Mouse (Mus musculus): Measurements from ENCODE around the gene Slc7a5.

GRCm38 (mm10) chr8:121911987-121912386 is 4.5 kb upstream of the Slc7a5 start:
- TF ChIP-seq EP300 (optimal IDR thresholded peaks at IDR 0.05): no peak
- no peak for TF ChIP-seq CTCF (IDR thresholded peaks at IDR 0.05; ENCODE audit: low read depth)

Data from stomach, postnatal 0 days (tissue).